15 mouse cellular contexts compared by ENCODE assay signal in the genomic region with DNA sequence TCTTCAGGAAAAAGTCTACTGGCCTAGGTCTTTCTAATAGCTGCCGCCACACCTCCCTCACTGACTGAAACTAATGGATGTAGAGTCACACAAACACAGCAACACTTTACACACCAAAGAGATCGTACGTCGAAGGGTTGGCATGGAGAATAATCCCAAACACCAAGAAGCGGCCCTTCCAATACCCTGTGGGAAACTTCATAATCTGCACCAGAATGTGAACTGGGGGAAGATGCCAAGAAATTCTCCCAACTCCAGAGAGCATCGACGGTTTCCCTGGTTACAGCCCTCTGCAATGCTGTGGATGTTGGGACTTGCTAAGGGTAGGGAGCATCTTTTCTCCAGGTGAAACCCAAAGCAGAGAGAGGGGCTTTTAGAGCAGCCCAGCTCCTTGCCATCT.
"Had no signal": no experiment of that assay in that cellular context is flagged by ENCODE, and none has a peak within 500 bp of the region (broad histone marks: within the 10 kb centered on the region; RNA-seq: fewer than 3 reads in every experiment).

No protein-coding gene starts in this region.

- H3K36me3 ChIP-seq: limb, embryonic 10.5 days; liver, embryonic 15.5 days had no signal

- H3K9me3 ChIP-seq: limb, embryonic 10.5 days; liver, embryonic 15.5 days had no signal

- H3K4me1 ChIP-seq: liver, embryonic 15.5 days had no signal

- ATAC-seq: lung, postnatal 0 days had no signal

- DNase-seq: kidney, adult 8-10 months; kidney, postnatal 25 days; lung, adult 2 months; lung, postnatal 36 days; retina, postnatal 1 day; right cerebral cortex, postnatal 4 days; spleen, adult 18-20 months; thymus, adult 18-20 months; thymus, postnatal 14 days had no signal

- H3K4me3 ChIP-seq: left cerebral cortex, adult 2 months; limb, embryonic 10.5 days; liver, embryonic 15.5 days; myocyte had no signal

- H3K27ac ChIP-seq: left cerebral cortex, adult 2 months; limb, embryonic 10.5 days; liver, embryonic 15.5 days had no signal

- H3K9ac ChIP-seq: liver, embryonic 15.5 days had no signal

- H3K4me2 ChIP-seq: liver, embryonic 11.5 days; liver, embryonic 15.5 days had no signal

- H3K27me3 ChIP-seq: liver, embryonic 15.5 days had no signal
